Mouse (Mus musculus): ENCODE results near the gene Ubr2.

Gene Ubr2

DNA sequence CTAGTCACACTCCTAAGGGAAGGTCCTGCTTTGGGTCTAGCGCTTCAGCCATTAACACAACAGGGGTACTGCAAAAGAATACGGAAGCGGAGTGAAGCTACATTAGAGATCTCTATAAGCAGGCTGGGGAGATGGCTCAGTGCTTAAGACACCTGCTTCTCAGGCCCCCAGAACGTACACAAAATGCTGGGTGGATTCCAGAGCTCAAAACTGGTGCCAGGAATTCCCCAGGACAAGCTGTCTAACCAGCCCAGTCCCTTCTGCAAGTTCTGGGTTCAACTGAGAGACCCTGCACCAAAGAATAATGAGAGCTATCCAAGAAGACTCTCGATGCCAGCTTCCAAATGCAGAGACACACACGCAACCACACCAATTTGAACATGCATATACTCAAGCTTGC, 128.6 kb downstream of the Ubr2 start:
- DNase-seq (ENCODE audit: low read depth): no peak

GRCm38 (mm10) chr17:46880322-46880721, 130.0 kb downstream of the Ubr2 start:
- no peak for DNase-seq (ENCODE audit: low read depth)

GRCm38 (mm10) chr17:46879841-46880311, 130.5 kb downstream of the Ubr2 start:
- no peak for DNase-seq (ENCODE audit: low read depth)
